Mouse (Mus musculus) urinary bladder, adult 18-20 months (tissue): ENCODE results near the gene Kif24.
"Not testable (repeated sequence)": the region's sequence is repeated elsewhere in the genome, so short reads cannot be mapped to it uniquely, and the experiment has no call there.

Experiments
- DNase-seq, 2 experiments: peaks; one replicate each; pipeline ENCODE4 v3.0.0; 2022; ENCODE audit warnings: low spot score in 2 of 2, mixed read lengths in 2 of 2

The Kif24 gene

GRCm38 (mm10) chr4:41492951-41493350, 28.3 kb upstream of the Kif24 start:
- DNase-seq = no peak

DNA sequence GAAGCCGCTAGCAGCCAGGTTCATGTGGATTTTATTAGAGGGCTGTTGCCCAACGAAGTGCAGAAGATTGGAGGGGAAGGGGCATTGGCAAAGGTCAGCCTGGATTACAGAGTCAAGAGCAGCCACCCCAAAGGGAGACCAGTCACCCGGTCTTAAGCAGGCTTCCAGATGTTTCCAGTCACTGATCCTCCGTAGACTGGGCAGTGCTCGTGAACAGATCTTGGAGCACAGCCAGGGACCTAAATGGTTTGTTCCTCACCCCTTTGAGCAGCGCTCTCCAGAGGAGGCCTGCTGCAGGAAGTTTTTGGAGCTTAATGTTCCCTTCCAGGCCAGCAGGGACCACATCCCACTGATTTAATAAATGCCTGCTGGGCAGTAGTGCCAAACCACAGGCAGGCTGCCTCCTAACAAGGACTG, 16.9 kb upstream of the Kif24 start:
- peak in 1 of 2 experiments; percentile 50 for DNase-seq

DNA sequence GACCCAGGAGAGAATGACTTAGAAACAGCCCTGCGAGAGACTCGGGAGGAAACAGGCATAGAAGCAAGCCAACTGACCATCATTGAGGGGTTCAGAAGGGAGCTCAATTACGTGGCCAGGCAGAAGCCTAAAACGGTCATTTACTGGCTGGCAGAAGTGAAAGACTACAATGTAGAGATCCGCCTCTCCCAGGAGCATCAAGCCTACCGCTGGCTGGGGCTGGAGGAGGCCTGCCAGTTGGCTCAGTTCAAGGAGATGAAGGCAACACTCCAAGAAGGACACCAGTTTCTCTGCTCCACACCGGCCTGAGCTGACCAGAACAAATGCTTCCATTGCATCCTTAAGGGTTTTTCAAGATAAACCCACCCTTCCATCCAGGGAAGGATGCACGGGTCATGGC, 15.6 kb upstream of the Kif24 start:
- peak in 1 of 2 experiments; percentile 67 for DNase-seq

DNA sequence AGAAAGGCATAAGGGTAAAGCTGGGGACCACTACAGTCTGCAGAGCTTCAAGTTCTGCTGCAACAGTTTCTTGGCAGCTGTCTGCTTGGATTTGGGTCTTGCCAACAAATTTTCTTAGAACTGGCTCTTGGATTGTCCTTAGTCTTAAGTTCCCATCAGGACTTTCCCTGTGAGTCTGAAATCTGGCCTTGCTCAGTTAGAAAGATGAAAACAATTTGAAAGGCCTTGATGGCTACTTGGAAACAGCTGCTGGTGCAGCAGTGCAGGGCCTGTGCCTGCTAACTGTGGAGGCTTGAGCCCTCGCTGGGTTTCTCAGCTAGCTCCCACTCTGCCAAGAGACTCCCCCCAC, 14.7 kb upstream of the Kif24 start:
- no peak for DNase-seq

DNA sequence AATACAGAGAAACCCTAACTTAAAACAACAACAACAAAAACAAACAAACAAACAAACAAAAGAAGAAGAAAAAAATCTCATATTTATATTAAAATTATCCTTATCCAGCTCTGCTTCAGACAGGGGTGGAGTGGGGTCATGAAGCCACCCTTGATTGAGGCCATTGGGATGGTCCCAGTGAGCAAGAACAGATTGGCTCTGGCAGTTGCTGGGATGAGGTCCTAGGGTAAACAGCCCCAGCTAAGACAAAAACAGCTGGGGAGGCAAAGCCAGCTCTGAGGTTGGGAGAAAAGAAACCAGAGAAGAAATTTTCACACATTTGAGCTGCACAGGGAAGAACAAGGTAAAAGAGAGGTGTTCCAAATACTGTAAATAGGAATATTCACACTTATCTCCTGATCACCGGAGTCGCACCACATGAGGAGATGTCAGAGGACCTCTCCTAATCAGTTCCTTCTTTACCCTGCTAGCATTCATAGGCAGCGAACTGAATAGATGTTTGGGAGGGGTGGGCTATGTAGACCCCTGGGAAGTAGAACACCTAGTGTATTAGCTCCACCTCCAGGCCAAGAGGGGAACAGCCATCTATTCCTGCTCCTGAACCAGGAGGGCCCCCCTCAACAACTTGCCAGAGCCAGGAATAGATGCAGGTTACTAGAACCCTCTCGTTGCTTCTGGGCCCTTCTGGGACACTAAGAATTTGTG, 14.2 kb upstream of the Kif24 start:
- DNase-seq = no peak

DNA sequence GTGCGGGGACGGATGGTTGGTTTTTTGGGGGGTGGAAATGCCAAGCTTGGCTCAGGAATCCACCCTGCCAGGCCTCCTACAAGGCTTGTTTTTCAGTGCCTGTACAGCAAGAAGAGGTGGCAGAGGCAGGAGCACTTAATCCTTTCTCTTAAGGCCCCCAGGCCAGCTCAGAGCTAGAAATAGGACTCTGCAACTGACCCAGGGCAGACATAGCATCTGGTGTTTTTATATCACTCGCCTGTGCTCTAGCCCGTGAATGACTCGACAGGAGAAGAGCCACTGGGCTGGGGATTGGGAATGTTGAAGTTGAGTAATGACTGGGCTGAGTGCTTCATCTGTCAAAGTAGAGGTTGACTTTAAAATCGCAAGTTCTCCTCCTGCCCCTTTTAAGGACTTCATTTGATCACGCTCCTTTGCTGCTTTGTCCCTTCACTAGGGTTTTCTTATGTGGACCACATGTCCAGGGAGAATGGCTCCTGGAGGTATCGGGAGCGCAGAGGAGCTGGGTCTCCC, 13.0 kb upstream of the Kif24 start:
- no peak for DNase-seq

- no peak for DNase-seq
Observed at GRCm38 (mm10) chr4:41471384-41471689, 6.7 kb upstream of the Kif24 start.

DNA sequence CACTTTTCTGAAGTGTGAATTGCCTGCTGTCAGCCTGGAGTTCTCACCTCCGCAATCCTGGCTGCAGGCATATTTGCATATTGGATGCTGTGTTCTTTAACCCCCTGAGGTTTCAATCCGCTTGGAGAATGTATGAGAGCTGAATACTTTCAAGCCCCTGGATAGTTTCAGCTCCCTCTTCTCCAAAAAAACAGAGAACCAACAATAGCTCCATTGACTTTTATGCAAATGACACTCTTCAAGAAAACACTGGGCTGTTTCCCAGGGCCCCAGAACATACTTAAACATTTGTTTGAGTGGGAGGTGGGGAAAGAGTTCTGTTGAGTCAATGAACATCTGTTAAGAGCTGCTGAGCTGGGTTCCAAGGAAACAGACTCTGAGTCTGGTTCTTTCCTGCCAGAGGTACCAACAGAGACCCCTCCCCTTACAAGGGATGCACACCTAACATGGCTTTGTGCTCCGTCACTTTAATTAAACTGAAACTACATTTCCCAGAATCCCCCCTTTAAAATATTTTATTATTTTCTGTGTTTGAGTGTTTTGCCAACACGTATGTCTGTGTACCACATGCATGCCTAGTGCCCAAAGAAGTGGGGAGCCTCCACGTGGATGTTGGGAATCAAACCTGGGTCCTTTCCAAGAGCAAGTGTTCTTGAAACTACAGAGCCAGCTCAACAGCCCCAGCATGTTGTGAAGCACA, 6.1 kb upstream of the Kif24 start:
- no peak for DNase-seq

GRCm38 (mm10) chr4:41470051-41470683, 5.5 kb upstream of the Kif24 start:
- DNase-seq = no peak

GRCm38 (mm10) chr4:41469199-41469598, 4.5 kb upstream of the Kif24 start:
- no peak for DNase-seq

GRCm38 (mm10) chr4:41468396-41469080, 3.9 kb upstream of the Kif24 start:
- peak in 1 of 2 experiments; percentile 31 for DNase-seq

DNA sequence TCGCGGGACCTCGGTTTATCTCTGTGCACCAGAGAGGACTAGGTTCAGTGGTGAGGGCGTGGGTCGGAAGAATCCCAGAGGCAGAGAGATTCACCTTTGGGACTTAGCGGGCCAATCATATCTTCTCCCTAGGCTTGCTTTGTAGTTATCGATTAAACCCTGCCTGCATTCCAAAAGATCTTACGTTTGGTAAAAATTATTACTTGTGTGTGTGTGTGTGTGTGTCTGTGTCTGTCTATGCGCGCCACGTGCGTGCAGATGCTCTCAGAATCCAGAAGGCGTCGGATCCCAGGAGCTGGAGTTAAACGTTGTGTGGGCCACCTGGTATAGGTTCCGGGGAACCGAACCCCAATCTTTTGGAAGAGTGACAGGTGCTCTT, 589 bp upstream of the Kif24 start:
- no peak for DNase-seq

DNA sequence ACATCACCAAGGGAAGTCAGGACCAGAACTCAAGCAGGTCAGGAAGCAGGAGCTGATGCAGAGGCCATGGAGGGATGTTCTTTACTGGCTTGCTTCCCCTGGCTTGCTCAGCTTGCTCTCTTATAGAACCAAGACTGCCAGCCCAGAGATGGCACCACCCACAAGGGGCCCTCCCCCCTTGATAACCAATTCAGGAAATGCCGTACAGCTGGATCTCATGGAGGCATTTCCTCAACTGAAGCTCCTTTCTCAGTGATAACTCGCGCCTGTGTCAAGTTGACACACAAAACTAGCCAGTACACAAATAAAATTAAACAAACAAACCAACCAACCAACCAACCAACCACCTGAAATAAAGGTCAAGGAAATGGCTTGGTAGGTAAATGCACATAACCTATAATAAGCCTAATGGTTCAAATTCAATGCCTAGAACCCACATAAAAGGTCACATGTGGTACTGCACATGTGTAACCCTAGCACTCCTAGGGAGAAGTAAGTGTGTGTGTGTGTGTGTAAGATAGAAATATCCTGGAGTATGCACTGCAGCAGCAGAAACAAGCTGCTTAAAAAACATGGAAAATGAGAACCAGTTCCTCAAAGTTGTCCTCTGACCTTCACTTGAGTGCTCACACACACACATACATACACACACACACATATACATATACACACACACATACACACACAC, 1.5 kb downstream of the Kif24 start:
- not testable (repeated sequence) for DNase-seq

DNA sequence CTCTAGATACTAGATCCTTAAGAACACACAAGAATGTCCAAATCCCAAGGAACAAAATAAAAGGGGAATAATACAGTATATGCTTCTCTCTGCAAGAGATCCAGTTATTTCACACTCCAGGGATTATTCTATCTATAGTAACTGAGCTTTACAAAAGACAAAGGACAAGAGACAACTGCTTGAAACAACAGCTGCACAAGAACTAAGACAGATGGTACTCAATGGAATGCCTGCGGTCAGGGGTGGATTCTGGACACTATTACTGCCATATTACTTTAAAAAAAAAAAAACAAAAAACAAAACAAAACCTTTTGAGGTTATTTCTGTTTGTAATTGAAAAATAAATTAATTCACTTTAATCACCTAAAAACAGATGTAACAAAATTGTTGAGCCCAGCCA, 4.0 kb downstream of the Kif24 start:
- DNase-seq = no peak

- DNase-seq = no peak
Observed at GRCm38 (mm10) chr4:41447595-41447994, 17.1 kb downstream of the Kif24 start.

- no peak for DNase-seq
Observed at GRCm38 (mm10) chr4:41442790-41443302, 21.8 kb downstream of the Kif24 start.

DNA sequence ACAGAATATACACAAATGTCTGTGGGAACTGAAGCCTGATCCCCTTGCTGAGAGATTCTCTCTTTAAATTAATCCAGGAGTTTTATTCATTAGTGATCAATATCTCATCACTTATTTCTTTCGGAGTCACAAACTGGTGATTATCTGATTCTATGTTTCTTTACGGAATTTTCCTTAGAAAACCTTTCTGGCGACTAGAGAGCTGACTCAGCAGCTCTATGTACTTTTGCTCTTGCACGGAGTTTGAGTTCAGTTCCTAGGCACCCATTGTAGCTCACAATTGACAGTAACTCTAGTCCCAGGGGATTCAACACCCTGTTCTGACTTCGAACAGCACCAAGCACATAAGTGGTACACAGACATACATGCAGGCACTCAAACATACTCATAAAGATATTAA, 25.8 kb downstream of the Kif24 start:
- no peak for DNase-seq

- DNase-seq = no peak
Observed at GRCm38 (mm10) chr4:41416966-41417365, 47.7 kb downstream of the Kif24 start.

DNA sequence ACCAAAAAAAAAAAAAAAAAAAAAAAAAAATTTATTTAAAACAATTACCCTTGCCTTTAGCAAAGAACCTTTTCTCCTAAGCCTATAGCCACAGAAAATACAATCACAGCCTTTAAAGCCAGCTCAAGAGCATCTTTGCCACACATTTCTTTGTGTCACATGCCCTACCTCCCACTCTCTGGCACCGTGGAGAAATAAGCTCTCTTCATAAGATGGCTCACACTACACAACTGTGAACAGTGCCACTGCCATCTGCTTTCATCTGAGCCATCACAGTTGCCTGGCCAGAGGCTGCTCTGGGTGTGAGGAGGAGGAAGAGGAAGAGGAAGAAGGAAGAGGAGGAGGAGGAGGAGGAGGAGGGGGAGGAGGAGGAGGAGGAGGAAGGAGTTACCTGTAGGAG, 55.3 kb downstream of the Kif24 start:
- DNase-seq = no peak

- DNase-seq = no peak
Observed at GRCm38 (mm10) chr4:41407353-41407752, 57.3 kb downstream of the Kif24 start.

DNA sequence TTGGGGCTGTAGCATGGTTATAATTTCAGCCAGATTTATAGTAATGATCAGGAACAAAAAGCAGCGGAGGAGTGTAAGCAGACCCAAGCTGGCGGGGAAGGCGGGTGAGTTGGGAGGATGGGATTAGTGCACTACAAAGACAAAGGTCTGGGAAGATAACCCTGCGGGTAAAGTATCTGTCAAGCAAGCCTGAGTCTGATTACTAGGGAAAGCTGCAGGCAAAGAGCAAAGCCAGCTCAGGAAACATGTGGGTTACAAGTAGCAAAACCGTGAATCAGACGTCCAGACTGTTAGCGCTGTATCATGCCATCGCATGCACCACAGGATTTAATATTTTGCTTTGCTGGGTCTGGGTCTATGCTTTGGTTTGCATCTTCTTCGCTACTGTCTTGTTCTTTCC, 58.1 kb downstream of the Kif24 start:
- DNase-seq = no peak

- DNase-seq = no peak
Observed at GRCm38 (mm10) chr4:41401573-41401972, 63.1 kb downstream of the Kif24 start.
